Mouse (Mus musculus): Measurements from ENCODE around the gene Chmp6.

DNA sequence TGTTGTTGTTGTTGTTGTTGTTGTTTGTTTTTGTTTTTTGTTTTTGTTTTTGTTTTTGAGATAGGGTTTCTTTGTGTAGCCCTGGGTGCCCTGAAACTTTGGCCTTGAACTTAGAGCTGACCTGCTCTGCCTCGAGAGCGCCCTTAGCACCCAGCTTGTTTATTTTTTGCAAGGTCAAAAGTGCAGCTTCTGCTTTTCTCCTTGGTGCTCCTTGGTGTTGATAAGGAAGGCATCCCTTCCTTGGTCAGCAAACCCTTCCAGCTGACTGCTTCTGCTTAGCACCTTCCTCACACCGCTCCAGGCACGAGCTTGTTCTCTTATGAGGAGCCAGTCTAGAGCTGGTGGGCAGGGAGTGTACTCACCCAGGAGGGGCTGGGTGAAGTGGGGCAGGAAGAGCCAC is 41.0 kb downstream of the Chmp6 start:
- TF ChIP-seq EP300 (IDR thresholded peaks at IDR 0.05) (no peak), CTCF (IDR thresholded peaks at IDR 0.05) (no peak)

Data from lung, postnatal 0 days (tissue).